Mouse (Mus musculus) yolk sac, embryonic 10.5 days (tissue): Measurements from ENCODE around the gene Galr2.
A peak's percentile ranks its signal among the peaks of the same experiment; 100 is the strongest.

Experiments used
- DNase-seq: peaks from one replicate; pipeline ENCODE4 v3.0.0-alpha.2; 2017; ENCODE audit warnings: low spot score

Galr2 gene

GRCm38 (mm10) chr11:116307019-116307725 lies 26.4 kb downstream of the Galr2 start, which contains the start of gene Exoc7:
TSS of gene Exoc7 (minus strand) at chr11:116307233.
- DNase-seq = peak; percentile 15

- DNase-seq = peak; percentile 74
Observed at GRCm38 (mm10) chr11:116307762-116308531, 27.2 kb downstream of the Galr2 start.

DNA sequence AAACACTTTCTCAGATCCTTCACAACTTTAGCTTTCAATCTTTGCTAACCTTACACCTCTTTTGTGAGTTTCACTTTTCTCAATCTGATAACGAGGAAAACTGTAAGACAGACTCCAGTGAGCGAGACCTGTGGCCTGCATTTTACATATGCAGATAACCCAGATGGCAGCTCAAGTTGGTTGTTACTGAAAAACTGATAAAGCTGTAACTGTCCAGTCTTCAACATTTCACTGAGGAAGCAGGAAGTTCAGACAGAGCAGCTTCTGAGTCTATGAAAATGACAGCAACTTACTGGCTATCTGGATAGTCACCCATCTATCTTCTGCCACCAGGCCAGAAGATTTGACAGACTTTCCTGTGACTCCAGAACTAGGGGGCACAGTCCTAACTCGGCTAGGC lies 28.9 kb downstream of the Galr2 start:
- no peak for DNase-seq

- DNase-seq = no peak
Observed at GRCm38 (mm10) chr11:116311169-116311568, 30.4 kb downstream of the Galr2 start.

DNA sequence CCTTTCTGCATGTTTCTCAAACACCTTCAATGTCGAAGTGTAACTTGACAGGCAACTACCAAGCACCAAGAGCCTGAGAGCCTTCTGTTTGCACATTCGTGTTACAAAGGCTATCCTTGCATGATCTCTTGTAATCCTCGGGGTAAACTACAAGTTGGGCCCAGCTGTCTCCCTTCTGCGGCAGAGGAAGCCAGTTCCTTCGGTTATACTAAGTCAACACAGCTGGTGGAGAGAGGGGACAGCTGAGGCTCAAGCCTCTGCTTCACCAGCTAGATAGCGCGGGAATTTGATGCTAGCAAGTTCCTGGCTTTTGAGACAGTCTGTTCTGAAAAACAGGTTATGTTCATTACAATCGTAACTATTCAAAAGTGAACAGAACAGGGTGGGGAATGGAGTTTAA lies 31.6 kb downstream of the Galr2 start:
- DNase-seq = no peak

GRCm38 (mm10) chr11:116318719-116319659 lies 38.2 kb downstream of the Galr2 start:
- DNase-seq = peak; percentile 71

GRCm38 (mm10) chr11:116326963-116327603 lies 46.3 kb downstream of the Galr2 start:
- DNase-seq = peak; percentile 68

DNA sequence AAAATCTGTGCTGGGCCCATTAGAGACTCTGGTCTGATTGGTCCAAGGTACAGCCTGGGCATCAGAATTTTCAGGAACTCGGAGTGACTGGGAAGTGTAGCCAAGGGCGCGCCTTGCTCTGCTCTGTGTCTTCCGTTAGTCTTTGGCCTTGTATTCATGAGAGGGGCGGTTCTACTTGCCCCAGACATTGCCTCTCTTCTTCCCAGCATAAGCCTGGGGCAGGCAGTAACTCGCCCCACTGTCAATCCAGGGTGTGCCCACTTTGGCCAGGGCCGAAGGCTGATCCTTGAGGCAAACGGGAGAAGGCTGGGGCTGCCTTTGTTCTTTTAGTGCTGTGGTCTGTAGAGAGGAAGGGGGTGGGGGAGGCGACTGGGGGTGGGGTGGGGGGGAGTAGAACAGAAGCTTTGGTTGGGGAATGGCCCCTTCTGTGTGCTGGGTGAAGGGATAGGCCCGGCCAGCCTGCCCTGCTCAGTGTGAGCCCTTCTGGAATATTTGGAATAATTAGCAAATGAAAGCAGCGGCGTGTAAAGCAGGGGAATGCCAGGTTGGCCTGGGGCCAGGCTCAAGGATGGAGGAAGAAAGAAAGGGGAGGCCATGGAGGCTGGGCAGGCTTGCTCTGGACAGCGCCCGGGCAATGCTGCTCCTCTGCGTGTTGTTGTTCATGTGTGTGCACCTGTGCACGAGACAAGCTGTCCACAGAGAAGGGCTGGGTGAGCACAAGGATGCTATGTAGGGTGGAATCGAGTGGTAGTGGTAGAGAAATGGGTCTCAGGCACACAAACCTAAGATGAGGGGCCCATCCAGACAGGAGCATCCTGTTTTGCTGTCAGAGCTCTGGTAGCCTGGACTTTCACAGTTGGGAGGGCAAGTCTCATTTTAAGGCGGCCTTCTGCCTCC lies 48.8 kb downstream of the Galr2 start:
- DNase-seq = no peak

DNA sequence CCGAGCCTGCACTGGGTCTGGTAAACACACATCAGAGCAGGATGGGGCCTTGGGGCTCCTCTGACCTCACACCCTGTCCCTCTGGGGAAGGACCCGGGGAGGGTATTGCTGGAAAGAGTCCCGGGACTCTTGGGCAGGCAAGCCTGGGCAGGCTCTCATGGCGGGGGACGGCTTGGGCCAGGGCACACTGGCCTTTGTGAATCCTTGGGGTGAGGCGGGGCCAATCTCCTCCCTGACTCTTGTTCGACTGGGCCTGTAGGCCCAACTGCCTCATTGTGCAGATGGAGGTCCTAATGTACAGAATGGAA lies 49.4 kb downstream of the Galr2 start:
- DNase-seq = no peak

GRCm38 (mm10) chr11:116332232-116332982 lies 51.7 kb downstream of the Galr2 start:
- DNase-seq = peak; percentile 85

GRCm38 (mm10) chr11:116332983-116333270 lies 52.2 kb downstream of the Galr2 start:
- DNase-seq = no peak
